Mouse (Mus musculus) E14TG2a.4 (cell line): ENCODE results near the gene Rbms1.

Experiments
- H3K27me3 ChIP-seq: 2 replicates; pipeline ENCODE4 v1.6.1; 2014; ENCODE audit warnings: low read length, control low read depth; ENCODE audit not compliant: insufficient read depth
- H3K36me3 ChIP-seq: 2 replicates; pipeline ENCODE4 v1.6.1; 2014; ENCODE audit warnings: low read length, control low read depth; ENCODE audit not compliant: insufficient read depth
- H3K4me1 ChIP-seq: replicated peaks from 2 replicates; pipeline ENCODE4 v1.6.1; 2014; ENCODE audit warnings: low read depth, low read length, control low read depth
- H3K4me3 ChIP-seq: replicated peaks from 2 replicates; pipeline ENCODE4 v1.5.1; 2014; ENCODE audit warnings: mild to moderate bottlenecking, low read length
- H3K9me3 ChIP-seq: 2 replicates; pipeline ENCODE4 v1.6.1; 2014; ENCODE audit warnings: low read length, control low read depth
- CTCF ChIP-seq: conservative IDR thresholded peaks from 2 replicates; pipeline ENCODE4 v1.5.1; 2014; ENCODE audit warnings: low read length
- NANOG ChIP-seq: IDR thresholded peaks from 2 replicates; pipeline ENCODE4 v1.6.1; 2014; ENCODE audit warnings: borderline replicate concordance, low read length, mixed read lengths
- POU5F1 ChIP-seq: IDR thresholded peaks from 2 replicates; pipeline ENCODE4 v1.6.1; 2014; ENCODE audit warnings: low read length, borderline replicate concordance

Gene Rbms1

GRCm38 (mm10) chr2:60877543-60878386 is 85.2 kb downstream of the Rbms1 start:
- Histone ChIP-seq H3K27me3 (0 out of 2 replicates have a peak, but pooled peaks cover 4% of the 10 kb centered on the region), H3K36me3 (peaks cover 7% of the 10 kb centered on the region; the same call in 1 of the 2 replicates), H3K4me1 (peaks cover 71% of the 10 kb centered on the region), H3K9me3 (no peaks in the 10 kb centered on the region), H3K4me3 (no peak overlapping the region)
- TF ChIP-seq NANOG (no peak), CTCF (no peak), POU5F1 (no peak)

- 0 out of 2 replicates have a peak overlapping the region, but pooled peaks have one; percentile 39 for H3K4me3 ChIP-seq
- no peaks in the 10 kb centered on the region for H3K27me3 ChIP-seq
- H3K4me1 ChIP-seq = peaks cover 74% of the 10 kb centered on the region
- peaks cover 7% of the 10 kb centered on the region; the same call in 1 of the 2 replicates for H3K36me3 ChIP-seq
- no peaks in the 10 kb centered on the region for H3K9me3 ChIP-seq
- TF ChIP-seq POU5F1 (no peak), CTCF (no peak), NANOG (no peak)
Observed at GRCm38 (mm10) chr2:60876891-60877290, 86.1 kb downstream of the Rbms1 start.

- H3K36me3 ChIP-seq = no peaks in the 10 kb centered on the region
- no peaks in the 10 kb centered on the region for H3K27me3 ChIP-seq
- H3K9me3 ChIP-seq = no peaks in the 10 kb centered on the region
- no peak for TF ChIP-seq NANOG
- no peak overlapping the region for H3K4me3 ChIP-seq
- H3K4me1 ChIP-seq = peaks cover 81% of the 10 kb centered on the region
Observed at GRCm38 (mm10) chr2:60872095-60872811, 90.7 kb downstream of the Rbms1 start.

GRCm38 (mm10) chr2:60871001-60871400 is 92.0 kb downstream of the Rbms1 start:
- Histone ChIP-seq H3K27me3 (no peaks in the 10 kb centered on the region), H3K9me3 (no peaks in the 10 kb centered on the region), H3K36me3 (no peaks in the 10 kb centered on the region), H3K4me3 (no peak overlapping the region), H3K4me1 (peaks cover 69% of the 10 kb centered on the region)
- TF ChIP-seq NANOG = no peak; the same call in 1 of the 2 replicates
- TF ChIP-seq POU5F1 = no peak
- TF ChIP-seq CTCF = no peak

GRCm38 (mm10) chr2:60870450-60870849 is 92.5 kb downstream of the Rbms1 start:
- Histone ChIP-seq H3K9me3 (no peaks in the 10 kb centered on the region), H3K4me1 (peaks cover 68% of the 10 kb centered on the region), H3K27me3 (no peaks in the 10 kb centered on the region), H3K4me3 (no peak overlapping the region), H3K36me3 (no peaks in the 10 kb centered on the region)
- no peak for TF ChIP-seq POU5F1
- no peak for TF ChIP-seq CTCF
- TF ChIP-seq NANOG = no peak

GRCm38 (mm10) chr2:60869001-60869743 is 93.8 kb downstream of the Rbms1 start:
- peaks cover 65% of the 10 kb centered on the region for H3K4me1 ChIP-seq
- H3K9me3 ChIP-seq = no peaks in the 10 kb centered on the region
- H3K27me3 ChIP-seq = no peaks in the 10 kb centered on the region

GRCm38 (mm10) chr2:60868060-60868662 is 94.8 kb downstream of the Rbms1 start:
- TF ChIP-seq NANOG (no peak), CTCF (no peak), POU5F1 (no peak)
- H3K27me3 ChIP-seq = no peaks in the 10 kb centered on the region
- H3K9me3 ChIP-seq = no peaks in the 10 kb centered on the region
- H3K4me3 ChIP-seq = no peak overlapping the region
- no peaks in the 10 kb centered on the region for H3K36me3 ChIP-seq
- peaks cover 63% of the 10 kb centered on the region for H3K4me1 ChIP-seq

More at GRCm38 (mm10) chr2:60869001-60869743, 93.8 kb downstream of the Rbms1 start:
- TF ChIP-seq NANOG = no peak
- no peak for TF ChIP-seq CTCF
- Histone ChIP-seq H3K4me3 (no peak overlapping the region), H3K36me3 (no peaks in the 10 kb centered on the region)

- no peak for TF ChIP-seq POU5F1
- no peak for TF ChIP-seq NANOG
- no peak for TF ChIP-seq CTCF
- Histone ChIP-seq H3K4me3 (no peak overlapping the region), H3K27me3 (no peaks in the 10 kb centered on the region), H3K9me3 (no peaks in the 10 kb centered on the region), H3K36me3 (no peaks in the 10 kb centered on the region; the same call in 1 of the 2 replicates), H3K4me1 (peaks cover 62% of the 10 kb centered on the region)
Observed at GRCm38 (mm10) chr2:60867304-60867703, 95.7 kb downstream of the Rbms1 start.
